Mouse (Mus musculus) R1 (cell line): ENCODE data around the gene Nrarp.

ENCODE experiments used
- DNase-seq: peaks from one replicate; pipeline ENCODE4 v3.0.0-alpha.2; 2018; ENCODE audit warnings: low read depth, low spot score

Nrarp gene

GRCm38 (mm10) chr2:25227406-25227805, 46.8 kb downstream of the Nrarp start:
- no peak for DNase-seq

GRCm38 (mm10) chr2:25228431-25228889, 47.9 kb downstream of the Nrarp start:
- peak; percentile 96 for DNase-seq

- DNase-seq = no peak
Measured at GRCm38 (mm10) chr2:25228995-25229530, 48.5 kb downstream of the Nrarp start.

GRCm38 (mm10) chr2:25229582-25229981, 49.0 kb downstream of the Nrarp start:
- no peak for DNase-seq

GRCm38 (mm10) chr2:25230581-25230980, 50.0 kb downstream of the Nrarp start:
- DNase-seq = no peak

GRCm38 (mm10) chr2:25231038-25231437, 50.5 kb downstream of the Nrarp start:
- peak; percentile 42 for DNase-seq
